Mouse (Mus musculus): ENCODE data around the gene Gpr25. TPM values are rescaled to one million over a fixed set of nuclear protein-coding genes. Genes with fewer than 3 reads are reported as not detected.

The Gpr25 gene
- polyA plus RNA-seq, 1 experiment from 2014 or later: not detected

- H3K36me3 ChIP-seq (ENCODE audit: control insufficient read depth, insufficient read depth, low read length): no peaks in the 10 kb centered on the region
- no peak overlapping the region for H3K4me3 ChIP-seq (ENCODE audit: low read depth, low read length)
- 75% methylated on average over 4 of the region's 5 CpGs for WGBS (ENCODE audit: insufficient replicate concordance)
- H3K27me3 ChIP-seq (ENCODE audit: control insufficient read depth, insufficient read depth, low read length): no peaks in the 10 kb centered on the region
- no peak for ATAC-seq (replicated peaks; ENCODE audit: insufficient number of reproducible peaks, low FRiP score, low TSS enrichment)
- H3K27ac ChIP-seq (ENCODE audit: low read depth, low read length): no peak overlapping the region
- no peaks in the 10 kb centered on the region for H3K9me3 ChIP-seq (replicated peaks; ENCODE audit: control insufficient read depth, low read length)
- no peaks in the 10 kb centered on the region for H3K4me1 ChIP-seq (ENCODE audit: control insufficient read depth, insufficient read depth, low read length)
- no peak overlapping the region for H3K4me2 ChIP-seq
- H3K9ac ChIP-seq (ENCODE audit: low read depth, low read length): no peak overlapping the region
Measured at GRCm38 (mm10) chr1:136244469-136244868, 16.2 kb downstream of the Gpr25 start.

- H3K36me3 ChIP-seq (ENCODE audit: control insufficient read depth, insufficient read depth, low read length): no peaks in the 10 kb centered on the region
- no peak for ATAC-seq (replicated peaks; ENCODE audit: insufficient number of reproducible peaks, low FRiP score, low TSS enrichment)
- H3K9me3 ChIP-seq (replicated peaks; ENCODE audit: control insufficient read depth, low read length): no peaks in the 10 kb centered on the region
- no peaks in the 10 kb centered on the region for H3K4me1 ChIP-seq (ENCODE audit: control insufficient read depth, insufficient read depth, low read length)
- H3K4me2 ChIP-seq: no peak overlapping the region
- no peak overlapping the region for H3K9ac ChIP-seq (ENCODE audit: low read depth, low read length)
- no peak overlapping the region for H3K27ac ChIP-seq (ENCODE audit: low read depth, low read length)
- H3K27me3 ChIP-seq (ENCODE audit: control insufficient read depth, insufficient read depth, low read length): no peaks in the 10 kb centered on the region
- H3K4me3 ChIP-seq (ENCODE audit: low read depth, low read length): no peak overlapping the region
- WGBS (ENCODE audit: insufficient replicate concordance): 81% methylated on average over 7 of the region's 7 CpGs
Measured at GRCm38 (mm10) chr1:136241801-136242200, 18.9 kb downstream of the Gpr25 start.

GRCm38 (mm10) chr1:136238495-136238894 lies 22.2 kb downstream of the Gpr25 start:
- 86% methylated on average over 4 of the region's 4 CpGs for WGBS (ENCODE audit: insufficient replicate concordance)
- H3K36me3 ChIP-seq (ENCODE audit: control insufficient read depth, insufficient read depth, low read length): no peaks in the 10 kb centered on the region
- no peak for ATAC-seq (replicated peaks; ENCODE audit: insufficient number of reproducible peaks, low FRiP score, low TSS enrichment)

GRCm38 (mm10) chr1:136234595-136235092 lies 26.0 kb downstream of the Gpr25 start:
- no peak for ATAC-seq (replicated peaks; ENCODE audit: insufficient number of reproducible peaks, low FRiP score, low TSS enrichment)
- no peak overlapping the region for H3K27ac ChIP-seq (ENCODE audit: low read depth, low read length)
- peaks cover 13% of the 10 kb centered on the region for H3K4me1 ChIP-seq (ENCODE audit: control insufficient read depth, insufficient read depth, low read length)
- H3K36me3 ChIP-seq (ENCODE audit: control insufficient read depth, insufficient read depth, low read length): no peaks in the 10 kb centered on the region
- H3K4me2 ChIP-seq: peak overlapping the region; percentile 87
- peak overlapping the region; percentile 56 for H3K4me3 ChIP-seq (ENCODE audit: low read depth, low read length)
- H3K9me3 ChIP-seq (replicated peaks; ENCODE audit: control insufficient read depth, low read length): no peaks in the 10 kb centered on the region
- H3K9ac ChIP-seq (ENCODE audit: low read depth, low read length): peak overlapping the region; percentile 58; the same call in 1 of the 2 replicates
- WGBS (ENCODE audit: insufficient replicate concordance): 5% methylated on average over 9 of the region's 9 CpGs
- H3K27me3 ChIP-seq (ENCODE audit: control insufficient read depth, insufficient read depth, low read length): peaks cover 41% of the 10 kb centered on the region

More at GRCm38 (mm10) chr1:136238495-136238894, 22.2 kb downstream of the Gpr25 start:
- Histone ChIP-seq H3K9ac (ENCODE audit: low read depth, low read length) (no peak overlapping the region), H3K4me1 (ENCODE audit: control insufficient read depth, insufficient read depth, low read length) (peaks cover 4% of the 10 kb centered on the region; the same call in 1 of the 2 replicates), H3K27ac (ENCODE audit: low read depth, low read length) (no peak overlapping the region), H3K4me2 (no peak overlapping the region), H3K27me3 (ENCODE audit: control insufficient read depth, insufficient read depth, low read length) (peaks cover 8% of the 10 kb centered on the region), H3K9me3 (replicated peaks; ENCODE audit: control insufficient read depth, low read length) (no peaks in the 10 kb centered on the region), H3K4me3 (ENCODE audit: low read depth, low read length) (no peak overlapping the region)

GRCm38 (mm10) chr1:136233892-136234594 lies 26.6 kb downstream of the Gpr25 start, which contains the start of gene Inava:
Inava (minus strand) TSS chr1:136234264.
- WGBS (ENCODE audit: insufficient replicate concordance): 1% methylated on average over 50 of the region's 51 CpGs

GRCm38 (mm10) chr1:136232986-136233790 lies 27.5 kb downstream of the Gpr25 start:
- Histone ChIP-seq H3K27ac (ENCODE audit: low read depth, low read length) (no peak overlapping the region), H3K4me2 (peak overlapping the region; percentile 87), H3K9me3 (replicated peaks; ENCODE audit: control insufficient read depth, low read length) (no peaks in the 10 kb centered on the region), H3K4me1 (ENCODE audit: control insufficient read depth, insufficient read depth, low read length) (peaks cover 18% of the 10 kb centered on the region), H3K36me3 (ENCODE audit: control insufficient read depth, insufficient read depth, low read length) (no peaks in the 10 kb centered on the region), H3K27me3 (ENCODE audit: control insufficient read depth, insufficient read depth, low read length) (peaks cover 42% of the 10 kb centered on the region), H3K9ac (ENCODE audit: low read depth, low read length) (peak overlapping the region; percentile 58; the same call in 1 of the 2 replicates), H3K4me3 (ENCODE audit: low read depth, low read length) (peak overlapping the region; percentile 56)
- 1% methylated on average over 23 of the region's 23 CpGs for WGBS (ENCODE audit: insufficient replicate concordance)
- no peak for ATAC-seq (replicated peaks; ENCODE audit: insufficient number of reproducible peaks, low FRiP score, low TSS enrichment)

More at GRCm38 (mm10) chr1:136233892-136234594, 26.6 kb downstream of the Gpr25 start, which contains the start of gene Inava:
- ATAC-seq (replicated peaks; ENCODE audit: insufficient number of reproducible peaks, low FRiP score, low TSS enrichment): peak; percentile 44; the same call in 1 of the 2 replicates
- no peaks in the 10 kb centered on the region for H3K36me3 ChIP-seq (ENCODE audit: control insufficient read depth, insufficient read depth, low read length)
- H3K27ac ChIP-seq (ENCODE audit: low read depth, low read length): no peak within 1 kb of the TSS
- peaks cover 42% of the 10 kb centered on the region for H3K27me3 ChIP-seq (ENCODE audit: control insufficient read depth, insufficient read depth, low read length)
- peak within 1 kb of the TSS; percentile 58 for H3K9ac ChIP-seq (ENCODE audit: low read depth, low read length)
- H3K4me1 ChIP-seq (ENCODE audit: control insufficient read depth, insufficient read depth, low read length): peaks cover 13% of the 10 kb centered on the region
- H3K4me2 ChIP-seq: peak within 1 kb of the TSS; percentile 87
- H3K4me3 ChIP-seq (ENCODE audit: low read depth, low read length): peak within 1 kb of the TSS; percentile 56
- no peaks in the 10 kb centered on the region for H3K9me3 ChIP-seq (replicated peaks; ENCODE audit: control insufficient read depth, low read length)

GRCm38 (mm10) chr1:136232285-136232926 lies 28.3 kb downstream of the Gpr25 start:
- peaks cover 21% of the 10 kb centered on the region for H3K4me1 ChIP-seq (ENCODE audit: control insufficient read depth, insufficient read depth, low read length)
- H3K27ac ChIP-seq (ENCODE audit: low read depth, low read length): no peak overlapping the region
- H3K9me3 ChIP-seq (replicated peaks; ENCODE audit: control insufficient read depth, low read length): no peaks in the 10 kb centered on the region
- peak overlapping the region; percentile 56 for H3K4me3 ChIP-seq (ENCODE audit: low read depth, low read length)
- H3K27me3 ChIP-seq (ENCODE audit: control insufficient read depth, insufficient read depth, low read length): peaks cover 42% of the 10 kb centered on the region
- H3K36me3 ChIP-seq (ENCODE audit: control insufficient read depth, insufficient read depth, low read length): no peaks in the 10 kb centered on the region
- no peak for ATAC-seq (replicated peaks; ENCODE audit: insufficient number of reproducible peaks, low FRiP score, low TSS enrichment)
- 8% methylated on average over 9 of the region's 9 CpGs for WGBS (ENCODE audit: insufficient replicate concordance)
- peak overlapping the region; percentile 87 for H3K4me2 ChIP-seq
- no peak overlapping the region for H3K9ac ChIP-seq (ENCODE audit: low read depth, low read length)

GRCm38 (mm10) chr1:136231596-136231995 lies 29.1 kb downstream of the Gpr25 start:
- Histone ChIP-seq H3K27me3 (ENCODE audit: control insufficient read depth, insufficient read depth, low read length) (peaks cover 42% of the 10 kb centered on the region), H3K36me3 (ENCODE audit: control insufficient read depth, insufficient read depth, low read length) (no peaks in the 10 kb centered on the region), H3K9ac (ENCODE audit: low read depth, low read length) (no peak overlapping the region), H3K27ac (ENCODE audit: low read depth, low read length) (no peak overlapping the region), H3K4me3 (ENCODE audit: low read depth, low read length) (no peak overlapping the region), H3K4me1 (ENCODE audit: control insufficient read depth, insufficient read depth, low read length) (peaks cover 21% of the 10 kb centered on the region), H3K4me2 (peak overlapping the region; percentile 24), H3K9me3 (replicated peaks; ENCODE audit: control insufficient read depth, low read length) (no peaks in the 10 kb centered on the region)
- 9% methylated on average over 6 of the region's 6 CpGs for WGBS (ENCODE audit: insufficient replicate concordance)
- no peak for ATAC-seq (replicated peaks; ENCODE audit: insufficient number of reproducible peaks, low FRiP score, low TSS enrichment)

Data from heart, embryonic 11.5 days (tissue).